Mouse (Mus musculus): ENCODE measurements at regions not wholly inside any gene's neighbourhood (a gene's known extent, or its start where the extent isn't known, plus 50 kb on each side); places are given as distances from the start of the nearest gene placed in this dataset.

DNA sequence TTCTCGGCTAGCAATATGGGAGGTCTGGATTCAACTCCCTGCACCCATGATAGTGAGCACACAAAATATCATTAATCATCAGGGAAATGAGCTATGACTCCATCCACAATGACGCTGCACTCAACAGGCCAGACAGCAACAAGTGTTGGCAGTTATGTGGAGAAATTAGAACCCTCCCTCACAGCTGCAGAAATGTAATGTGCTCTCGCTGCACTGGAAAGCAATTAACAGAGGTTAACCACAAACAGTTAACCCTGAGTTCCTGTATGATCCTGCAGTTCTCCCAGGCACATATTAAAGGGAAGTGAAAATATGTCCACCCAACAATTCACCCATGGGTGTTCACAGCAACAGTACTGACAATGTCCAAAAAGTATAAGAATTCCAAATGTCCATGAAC lies 54.0 kb upstream of the Jade2 start:
- no peak for DNase-seq (ENCODE audit: low spot score in 2 of 2)

DNA sequence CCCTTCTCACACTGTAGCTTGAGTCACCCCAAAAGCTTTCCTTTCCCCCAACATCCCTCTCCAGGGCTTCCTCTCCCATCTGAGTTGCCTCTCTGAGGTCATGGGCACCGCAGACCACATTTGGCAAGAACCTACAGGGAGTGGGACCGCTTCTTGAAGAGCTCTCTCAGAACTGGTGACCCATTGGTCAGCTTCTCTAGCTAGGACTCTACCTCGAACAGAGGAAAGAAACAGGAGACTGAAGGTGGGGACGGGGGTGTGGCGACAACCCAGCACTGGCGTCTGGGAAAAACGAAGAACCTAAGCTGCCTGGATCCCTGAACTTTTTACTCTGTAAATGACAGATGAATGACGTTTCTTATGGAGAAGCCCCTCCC lies 51.8 kb upstream of the Cdkn2aipnl start:
- no peak for DNase-seq (ENCODE audit: low spot score in 2 of 2)

DNA sequence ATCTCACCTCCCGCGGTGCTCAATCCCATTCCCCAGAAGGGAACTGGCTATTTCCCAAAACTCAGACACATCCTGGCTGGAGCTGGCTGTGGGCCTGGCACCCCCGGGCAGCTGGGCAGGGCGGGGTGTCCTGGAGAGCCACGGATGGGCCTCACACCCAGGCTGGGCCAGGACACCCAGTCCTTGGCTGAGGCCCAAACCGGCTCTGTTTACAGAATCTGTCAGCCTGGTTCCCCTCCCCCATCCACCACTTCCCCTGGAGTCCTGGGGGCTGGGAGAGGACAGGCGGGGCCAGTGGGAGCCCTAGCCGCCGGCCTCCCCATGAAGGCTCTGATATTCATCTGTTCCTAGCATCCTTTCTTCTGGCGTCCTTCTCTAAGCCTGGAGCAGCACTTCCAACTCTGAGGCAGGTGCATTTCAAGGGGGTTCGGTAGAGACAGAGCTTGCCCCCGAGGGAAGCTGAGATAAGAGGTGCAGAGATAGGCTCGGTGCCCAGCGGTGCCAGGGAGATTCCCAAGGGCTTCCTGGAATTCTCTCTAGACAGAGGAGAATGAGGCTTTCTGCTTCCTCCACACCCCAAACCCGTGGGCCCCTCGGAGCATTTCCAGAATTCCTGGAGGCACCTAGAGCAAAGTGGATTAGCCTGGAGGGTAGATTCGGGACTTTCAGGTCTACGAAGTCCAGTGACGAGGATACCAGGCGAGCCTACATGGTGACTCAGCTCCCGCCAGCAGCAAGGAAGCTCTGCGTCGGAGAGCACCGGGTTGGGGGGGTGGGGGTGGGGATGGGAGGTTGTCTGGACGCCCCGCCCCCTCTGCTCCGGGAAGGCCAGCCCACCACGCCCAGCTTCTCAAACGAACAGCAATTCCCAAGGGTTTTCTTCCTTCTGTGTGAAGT lies 51.2 kb upstream of the Cdkn2aipnl start:
- DNase-seq (ENCODE audit: low spot score in 2 of 2) = peak; percentile 97 to 98
